Mouse (Mus musculus) frontal cortex, postnatal 25 days (tissue): ENCODE data around the gene Plekhg3.

Source experiments
- DNase-seq, 2 experiments: peaks; one replicate each; pipeline ENCODE4 v3.0.0; 2022; ENCODE audit warnings: low spot score in 2 of 2

Gene Plekhg3

DNA sequence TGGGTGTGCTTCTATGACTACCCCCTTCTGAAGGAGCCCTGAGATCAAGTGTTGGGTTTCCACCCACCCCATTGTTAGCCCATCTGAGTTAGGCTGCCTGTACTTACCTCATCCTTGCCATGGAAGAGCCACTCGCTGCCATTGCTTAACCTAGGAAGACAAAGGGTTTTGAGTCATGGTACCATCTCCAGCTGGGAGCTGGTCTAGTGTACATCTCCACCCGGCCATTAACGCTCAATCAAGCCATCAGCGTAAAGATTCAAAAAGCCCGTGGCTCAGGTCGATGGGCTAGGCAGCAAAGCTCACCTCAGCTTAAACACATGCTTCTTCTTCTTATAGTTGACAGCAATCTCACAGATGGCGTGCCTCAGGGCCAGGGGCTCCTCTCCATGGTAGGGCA is 52.8 kb downstream of the Plekhg3 start:
- DNase-seq, result no peak

DNA sequence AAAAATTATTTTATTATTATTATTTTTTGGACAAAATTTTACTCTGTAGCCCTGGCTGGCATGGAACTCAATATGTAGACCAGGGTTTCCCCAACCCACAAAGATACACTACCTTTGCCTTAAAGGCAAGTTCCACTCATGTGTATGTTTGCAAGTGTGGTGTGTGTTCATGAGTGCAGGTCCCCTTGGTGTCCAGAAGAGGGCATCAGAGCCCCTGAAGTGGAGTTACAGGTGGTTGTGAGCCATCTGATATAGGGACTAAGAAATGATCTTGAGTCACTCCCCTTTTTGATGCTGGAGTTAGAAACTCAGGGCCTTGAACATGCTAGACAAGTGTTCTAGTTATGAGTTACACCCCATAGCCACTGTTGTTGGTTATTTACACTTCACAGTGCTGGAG is 54.3 kb downstream of the Plekhg3 start:
- no peak for DNase-seq

GRCm38 (mm10) chr12:76587357-76587756 is 56.7 kb downstream of the Plekhg3 start:
- DNase-seq, result no peak

DNA sequence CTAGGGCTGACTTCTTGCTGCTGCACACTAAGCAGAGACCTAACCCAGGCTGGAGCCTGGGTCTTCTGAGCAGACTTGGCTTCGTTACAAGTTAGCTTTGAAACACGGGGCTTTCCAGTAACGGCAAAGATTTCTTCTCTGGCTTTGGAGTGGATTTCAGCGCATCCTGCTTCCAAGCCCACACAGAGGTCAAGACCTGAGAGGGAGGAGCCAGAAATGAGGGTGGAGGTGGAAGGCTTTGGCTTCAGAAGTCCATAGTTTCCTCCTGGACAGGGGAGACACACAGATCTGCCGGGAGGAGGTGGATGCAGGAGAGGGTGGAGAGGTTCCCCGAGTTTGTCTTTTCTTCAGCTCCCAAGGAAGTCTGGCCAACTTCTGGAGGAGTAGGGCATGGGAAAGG is 58.8 kb downstream of the Plekhg3 start:
- no peak for DNase-seq

GRCm38 (mm10) chr12:76591037-76591436 is 60.3 kb downstream of the Plekhg3 start:
- no peak for DNase-seq

GRCm38 (mm10) chr12:76592213-76592612 is 61.5 kb downstream of the Plekhg3 start:
- DNase-seq, result no peak

GRCm38 (mm10) chr12:76593254-76593653 is 62.6 kb downstream of the Plekhg3 start:
- DNase-seq, result no peak

DNA sequence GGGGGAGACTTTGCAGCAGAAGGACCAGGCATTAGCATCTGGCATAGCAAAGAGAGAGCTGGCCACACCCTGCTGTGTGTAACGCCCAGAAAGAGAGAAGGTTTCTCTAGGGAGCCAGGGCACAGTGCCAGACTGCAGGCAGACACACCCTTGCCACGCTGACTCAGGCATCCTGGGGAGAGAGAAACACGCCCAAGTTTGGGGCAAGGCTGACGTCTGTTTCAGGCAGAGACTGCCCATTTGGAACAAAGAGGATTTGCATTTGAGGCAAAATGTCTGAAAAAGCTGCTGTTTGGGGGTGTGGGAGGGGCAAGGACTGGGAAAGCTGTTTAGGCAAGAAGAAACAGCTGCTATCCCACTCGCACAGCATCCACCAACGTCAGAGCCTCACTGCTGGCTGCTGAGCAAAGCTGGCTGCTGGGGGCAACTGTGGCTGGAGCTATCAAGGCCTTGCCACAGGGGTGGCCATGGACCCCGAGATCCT is 63.2 kb downstream of the Plekhg3 start:
- DNase-seq, result peak; percentile 51 to 57

- DNase-seq, result no peak
Measured at GRCm38 (mm10) chr12:76594556-76594955, 63.9 kb downstream of the Plekhg3 start.

GRCm38 (mm10) chr12:76595830-76596229 is 65.1 kb downstream of the Plekhg3 start:
- DNase-seq, result no peak

GRCm38 (mm10) chr12:76596292-76597023 is 65.8 kb downstream of the Plekhg3 start:
- peak; percentile 57 to 70 for DNase-seq

GRCm38 (mm10) chr12:76597577-76598100 is 66.9 kb downstream of the Plekhg3 start:
- no peak for DNase-seq

GRCm38 (mm10) chr12:76598196-76598928 is 67.7 kb downstream of the Plekhg3 start:
- no peak for DNase-seq

GRCm38 (mm10) chr12:76603779-76604178 is 73.1 kb downstream of the Plekhg3 start:
- no peak for DNase-seq

GRCm38 (mm10) chr12:76604546-76604945 is 73.9 kb downstream of the Plekhg3 start:
- DNase-seq, result no peak

- DNase-seq, result no peak
Measured at GRCm38 (mm10) chr12:76605837-76606236, 75.1 kb downstream of the Plekhg3 start.

DNA sequence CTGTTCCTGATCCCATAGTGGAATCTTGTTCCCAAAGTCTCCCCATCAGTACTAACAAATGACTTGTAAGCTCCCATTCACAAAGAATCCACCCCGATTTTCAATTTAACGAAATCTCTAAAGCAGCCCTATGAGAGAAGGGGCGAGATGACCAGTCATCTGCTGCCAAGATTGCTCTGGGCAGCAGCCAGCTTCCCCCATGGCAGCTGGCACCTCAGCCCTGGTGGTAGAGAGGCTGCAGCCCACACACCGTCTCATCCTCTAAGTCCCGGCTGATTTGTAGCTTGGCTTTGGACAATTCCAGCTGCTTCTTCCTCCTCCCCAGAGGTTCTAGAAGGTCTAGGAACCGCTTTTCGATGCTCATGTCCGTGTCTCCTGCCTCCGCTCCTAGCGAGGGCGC is 77.5 kb downstream of the Plekhg3 start:
- no peak for DNase-seq

DNA sequence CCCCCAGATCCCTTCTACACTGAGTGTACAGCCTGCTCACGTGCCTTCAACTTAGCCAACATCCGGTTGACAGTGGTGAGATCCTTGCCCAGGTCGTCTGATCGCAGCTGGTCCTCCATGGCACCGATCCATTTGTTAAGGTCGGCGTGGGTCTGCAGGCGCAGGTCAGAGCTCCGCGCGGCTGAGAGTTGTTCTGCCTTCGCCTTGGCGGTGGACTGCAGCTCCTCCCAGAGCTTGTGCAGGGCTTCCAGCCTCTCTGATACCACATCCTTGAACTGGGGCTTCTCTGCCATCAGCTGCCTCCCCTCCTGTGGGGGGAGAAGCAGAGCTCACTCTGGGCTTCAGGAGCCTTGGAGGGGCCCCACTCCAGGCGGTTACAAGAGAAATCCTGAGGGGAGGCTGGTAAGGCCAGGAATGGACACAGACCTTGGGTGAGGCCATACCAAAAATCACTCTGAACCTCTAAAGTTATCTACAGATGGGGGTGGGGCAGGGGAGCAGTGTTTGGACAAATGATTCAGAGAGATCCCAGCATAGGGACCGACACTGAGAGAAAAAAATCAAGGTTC is 78.4 kb downstream of the Plekhg3 start:
- DNase-seq, result no peak

DNA sequence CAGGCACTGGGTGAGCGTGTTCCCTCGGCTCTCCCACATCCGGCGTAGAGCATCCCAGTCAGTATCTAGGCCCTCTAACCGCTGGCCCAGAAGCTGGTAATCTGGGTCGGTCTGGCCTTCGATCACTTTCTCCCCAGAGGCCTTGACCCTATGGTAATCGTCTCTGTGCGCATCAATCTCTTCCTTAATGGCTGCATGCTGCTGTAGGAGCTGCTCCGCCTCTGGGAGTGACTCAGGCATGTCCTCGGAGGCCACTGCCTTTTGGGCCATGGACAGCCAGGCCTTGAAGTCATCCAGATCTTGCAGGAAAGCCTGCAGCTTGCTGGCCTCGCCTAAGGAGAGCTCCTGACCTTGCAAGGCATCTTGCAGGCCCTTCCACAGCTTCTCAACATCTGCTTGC is 81.9 kb downstream of the Plekhg3 start:
- DNase-seq, result no peak

- no peak for DNase-seq
Measured at GRCm38 (mm10) chr12:76614868-76615579, 84.3 kb downstream of the Plekhg3 start.

DNA sequence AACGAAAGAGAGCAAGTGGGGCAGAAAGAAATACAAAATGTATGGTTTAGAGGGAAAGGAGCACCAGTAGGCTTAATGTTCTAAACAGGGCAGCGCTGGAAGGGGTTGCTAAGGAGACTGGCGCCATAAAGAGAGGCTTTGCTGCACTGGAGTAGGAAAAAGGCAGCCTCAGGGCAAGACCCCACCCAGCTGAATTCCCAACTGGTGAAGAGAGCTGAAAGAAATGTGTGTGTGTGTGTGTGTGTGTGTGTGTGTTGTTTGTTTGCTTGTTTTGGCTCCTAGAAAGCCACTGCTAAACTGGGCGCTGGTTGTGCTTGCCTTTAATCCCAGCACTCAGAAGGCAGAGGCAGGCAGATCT is 84.9 kb downstream of the Plekhg3 start:
- no peak for DNase-seq

GRCm38 (mm10) chr12:76618175-76618574 is 87.5 kb downstream of the Plekhg3 start:
- no peak for DNase-seq
